Mouse (Mus musculus) cortical plate, adult 2 months (tissue): Measurements from ENCODE around the gene Gpr25. TPM values are rescaled to one million over a fixed set of nuclear protein-coding genes. Genes with fewer than 3 reads are reported as not detected.
A peak's percentile ranks its signal among the peaks of the same experiment; 100 is the strongest.

Experiments
- H3K27ac ChIP-seq: fragments of 200-500 bp; 2 replicates; pipeline ENCODE4 v1.5.1; 2012; ENCODE audit warnings: low read length, control low read depth, inconsistent platforms; ENCODE audit not compliant: insufficient read depth
- H3K4me1 ChIP-seq: fragments of 200-500 bp; 2 replicates; pipeline ENCODE4 v1.6.1; 2011; ENCODE audit warnings: low read length; ENCODE audit not compliant: control insufficient read depth, insufficient read depth
- H3K4me3 ChIP-seq: fragments of 200-500 bp; 2 replicates; pipeline ENCODE4 v1.5.1; 2011; ENCODE audit warnings: mild to moderate bottlenecking, low read length, control low read depth; ENCODE audit not compliant: insufficient read depth
- CTCF ChIP-seq: fragments of 200-500 bp; IDR thresholded peaks from 2 replicates; pipeline ENCODE4 v1.5.1; 2011; ENCODE audit warnings: mild to moderate bottlenecking, control low read depth, low read length; ENCODE audit not compliant: insufficient read depth; ENCODE audit errors: extremely low read depth
- POLR2A ChIP-seq: fragments of 200-500 bp; IDR thresholded peaks from 2 replicates; pipeline ENCODE4 v1.6.1; 2011; ENCODE audit warnings: mild to moderate bottlenecking, low read length, control low read depth; ENCODE audit not compliant: insufficient read depth; ENCODE audit errors: extremely low read depth
- polyA plus RNA-seq: library from polyadenylated mRNA; depleted of rRNA; stranded (reverse); fragments of >200 nt; gene quantifications from 2 replicates; pipeline ENCODE4 v1.2.3, GENCODE M21; 2012; rRNA removed

Gene Gpr25
- polyA plus RNA-seq, 1 experiment = 6.5 TPM

- no peak for TF ChIP-seq POLR2A
- no peak for TF ChIP-seq CTCF
- H3K4me3 ChIP-seq = no peak overlapping the region
- H3K4me1 ChIP-seq = no peaks in the 10 kb centered on the region
- H3K27ac ChIP-seq = no peak overlapping the region
Measured at GRCm38 (mm10) chr1:136226626-136227025, 34.0 kb downstream of the Gpr25 start.

GRCm38 (mm10) chr1:136225846-136226245 lies 34.8 kb downstream of the Gpr25 start:
- no peak for TF ChIP-seq CTCF
- TF ChIP-seq POLR2A = no peak
- H3K4me1 ChIP-seq = no peaks in the 10 kb centered on the region
- no peak overlapping the region for H3K27ac ChIP-seq

GRCm38 (mm10) chr1:136223758-136224342 lies 36.8 kb downstream of the Gpr25 start:
- Histone ChIP-seq H3K27ac (no peak overlapping the region), H3K4me1 (no peaks in the 10 kb centered on the region), H3K4me3 (no peak overlapping the region)
- TF ChIP-seq POLR2A (no peak), CTCF (no peak)

More at GRCm38 (mm10) chr1:136225846-136226245, 34.8 kb downstream of the Gpr25 start:
- H3K4me3 ChIP-seq = no peak overlapping the region

- no peak overlapping the region for H3K4me3 ChIP-seq
- no peak overlapping the region for H3K27ac ChIP-seq
- TF ChIP-seq CTCF (no peak), POLR2A (no peak)
- no peaks in the 10 kb centered on the region for H3K4me1 ChIP-seq
Measured at GRCm38 (mm10) chr1:136222386-136222785, 38.3 kb downstream of the Gpr25 start.

DNA sequence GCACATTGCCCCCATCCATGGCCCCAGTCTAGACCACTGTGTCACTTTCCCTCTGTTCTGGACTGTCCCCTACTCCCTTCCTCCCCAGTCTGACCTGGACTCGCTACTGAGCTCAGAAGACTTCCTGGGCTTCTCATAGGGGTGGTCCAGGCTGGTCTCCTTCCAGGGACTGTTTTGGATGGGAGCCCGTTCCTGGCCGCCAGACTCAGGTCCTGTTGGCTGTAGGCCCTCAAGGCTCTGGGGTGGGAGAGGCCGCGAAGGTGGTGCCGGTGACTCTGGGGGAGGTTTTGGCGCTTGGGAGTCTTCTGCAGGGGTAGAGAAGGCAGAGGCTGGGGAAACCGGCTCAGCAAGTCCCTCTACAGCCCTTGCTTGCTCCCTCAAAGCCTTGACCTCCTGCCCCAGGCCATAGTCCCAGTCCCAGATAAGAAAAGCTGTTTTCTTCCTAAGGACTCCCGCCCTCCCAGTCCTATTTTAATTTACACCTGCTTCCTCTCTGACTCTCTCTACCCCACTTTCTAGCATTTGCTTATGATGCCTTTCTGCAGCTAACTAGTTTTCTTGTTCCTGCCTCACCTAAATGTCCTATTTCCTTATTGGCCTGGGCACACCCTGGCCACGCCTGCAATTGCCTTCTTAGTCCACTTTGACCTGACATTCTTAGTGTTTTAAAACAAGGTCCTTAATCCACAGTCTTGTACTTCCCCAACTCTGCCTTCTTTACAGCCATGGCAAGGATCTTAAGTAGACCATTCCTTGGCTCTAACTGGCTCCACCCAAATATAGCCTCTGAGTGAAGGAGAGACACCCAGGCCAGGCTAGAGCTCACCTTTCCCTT lies 40.4 kb downstream of the Gpr25 start:
- Histone ChIP-seq H3K27ac (no peak overlapping the region), H3K4me3 (no peak overlapping the region), H3K4me1 (no peaks in the 10 kb centered on the region)
- TF ChIP-seq CTCF (no peak), POLR2A (no peak)

DNA sequence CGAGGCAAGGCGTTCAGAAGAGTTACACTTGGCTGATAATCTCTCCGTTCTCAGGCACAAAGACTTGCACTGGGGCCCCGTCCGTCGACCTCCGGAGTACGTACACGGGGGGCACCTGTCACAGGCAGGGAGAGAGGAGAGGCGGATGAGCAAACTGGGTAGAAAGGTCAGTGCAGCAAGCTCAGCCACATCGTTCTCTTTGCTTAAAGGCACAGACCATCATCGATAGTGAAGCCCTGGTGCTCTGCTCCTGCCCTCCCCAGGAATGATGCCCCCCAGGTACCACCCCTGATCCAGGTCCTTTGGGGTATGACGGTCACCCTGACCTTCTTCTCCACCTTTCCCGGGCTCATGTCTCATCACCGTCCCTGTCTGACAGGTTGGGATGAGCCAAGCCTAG lies 46.4 kb downstream of the Gpr25 start:
- Histone ChIP-seq H3K4me3 (no peak overlapping the region), H3K27ac (no peak overlapping the region), H3K4me1 (no peaks in the 10 kb centered on the region)
- TF ChIP-seq CTCF (no peak), POLR2A (no peak)

DNA sequence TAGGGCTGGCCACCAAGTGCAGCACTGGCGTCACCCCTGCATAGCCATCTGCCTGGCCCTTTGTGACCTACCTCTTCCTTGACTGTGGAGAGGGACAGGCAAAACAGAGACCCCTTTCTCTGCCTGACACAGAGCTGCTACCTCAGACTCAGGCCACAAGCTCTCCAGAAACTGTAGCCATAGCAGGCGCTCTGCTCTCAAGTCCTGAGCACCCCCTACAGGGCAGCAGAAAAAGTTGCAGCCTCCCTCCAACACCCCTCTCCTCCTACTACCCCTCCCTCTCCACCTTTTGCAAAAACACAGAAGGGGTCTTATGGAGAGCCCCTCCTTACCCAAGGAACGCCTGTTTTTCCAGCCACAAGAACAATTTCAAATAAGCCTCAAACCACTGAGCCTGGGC lies 47.9 kb downstream of the Gpr25 start, which contains the start of gene Mroh3:
Gene Mroh3, minus strand, starts transcription at position 26 of the 400 bp plus-strand sequence.
- H3K4me1 ChIP-seq = no peaks in the 10 kb centered on the region
- H3K4me3 ChIP-seq = no peak within 1 kb of the TSS
- no peak within 1 kb of the TSS for H3K27ac ChIP-seq
- TF ChIP-seq POLR2A (no peak), CTCF (peak; percentile 77)

Other genes with a start within 250 kb of the Gpr25 start
- 2.0 TPM in 2 replicates for gene Ascl5, start 210.1 kb downstream of the Gpr25 start, polyA plus RNA-seq
- 0.89 and 0.98 TPM in 2 replicates for gene Cacna1s, start 208.1 kb downstream of the Gpr25 start, polyA plus RNA-seq
- 42.5 and 44.4 TPM in 2 replicates for gene Kif21b, start 129.5 kb downstream of the Gpr25 start, polyA plus RNA-seq
- gene Mroh3, start 48.0 kb downstream of the Gpr25 start, polyA plus RNA-seq = 1.0 and 1.6 TPM in 2 replicates
- gene Inava, start 26.6 kb downstream of the Gpr25 start, polyA plus RNA-seq = 3.3 TPM in 2 replicates
- gene Camsap2, start 85.2 kb upstream of the Gpr25 start, polyA plus RNA-seq = 53.2 and 53.9 TPM in 2 replicates
- gene Ddx59, start 154.4 kb upstream of the Gpr25 start, polyA plus RNA-seq = 6.3 and 7.0 TPM in 2 replicates
- 0.21 and 0.30 TPM in 2 replicates for gene Kif14, start 205.5 kb upstream of the Gpr25 start, polyA plus RNA-seq